Mouse (Mus musculus) duodenum, adult 2 months (tissue): Measurements from ENCODE around the gene Tex13a. TPM values are rescaled to one million over a fixed set of nuclear protein-coding genes. Genes with fewer than 3 reads are reported as not detected.

Experiments used
- polyA plus RNA-seq: library from polyadenylated mRNA; depleted of rRNA; stranded (reverse); fragments of >200 nt; gene quantifications from 2 replicates; pipeline ENCODE4 v1.2.3, GENCODE M21; 2012; ENCODE audit warnings: low replicate concordance; rRNA removed

Gene Tex13a
- polyA plus RNA-seq, result not detected in 2 replicates

DNA sequence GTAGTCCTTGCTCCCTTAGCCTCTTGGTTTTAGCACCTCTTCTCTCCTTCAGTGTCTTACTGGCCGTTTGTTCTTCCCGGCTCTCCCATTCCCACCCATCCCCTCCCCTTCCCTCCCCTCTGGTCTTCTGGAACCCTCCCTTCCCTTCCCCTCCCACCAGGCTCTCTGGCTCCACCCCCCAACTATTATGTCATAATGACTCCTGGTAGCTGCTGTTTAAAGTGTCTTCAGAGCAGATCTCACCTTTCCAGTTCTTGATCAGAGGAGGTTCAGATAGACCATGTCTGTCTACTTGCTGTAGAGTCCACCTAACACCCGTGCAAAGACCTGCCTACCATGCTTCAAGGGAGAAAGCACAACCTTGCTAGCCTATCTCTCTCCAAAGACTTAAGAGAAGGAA is at the start of gene Tex13a:
Tex13a (minus strand) TSS at position 101 of the 400 bp plus-strand sequence.

